9 mouse cellular contexts compared by ENCODE assay signal in genomic region chr9:82643900-82644299, GRCm38 (mm10).
DNase-seq lines count a peak whose midpoint lies in the region; ATAC-seq lines count a peak whose summit lies in the region.
"Had no signal": no experiment of that assay in that cellular context is flagged by ENCODE, and none has a peak within 500 bp of the region (broad histone marks: within the 10 kb centered on the region; RNA-seq: fewer than 3 reads in every experiment).

No protein-coding gene starts in this region.

- DNase-seq in kidney, adult 9 months, result peak; percentile 5
- no peak for DNase-seq in kidney, postnatal 14 days
- DNase-seq in A20 (ENCODE audit: low read depth, low spot score) (peak; percentile 52), ES-CJ7 (ENCODE audit: low read depth, low spot score) (peak; percentile 20)
- DNase-seq in embryo, embryonic 9.5 days (ENCODE audit: extremely low spot score), result peak; percentile 9
- no peak for DNase-seq in gastrocnemius, postnatal 36 days
- DNase-seq: kidney, adult 8-10 months; thymus, postnatal 25 days had no signal

- no peak for ATAC-seq in CD4-positive, CD25-positive, alpha-beta regulatory T cell, adult 4 months

- intact Hi-C loops in gastrocnemius, postnatal 36 days (cut with DNase I), result no loop called here

Comparison
In these comparisons a context has a peak if more than half of its experiments do, and no peak if none do; other contexts are left out.
1. DNase-seq: peak in kidney, adult 9 months (single experiment), A20 (single experiment), ES-CJ7 (single experiment) and embryo, embryonic 9.5 days (single experiment); none in kidney, postnatal 14 days (single experiment) and gastrocnemius, postnatal 36 days (0 of 2).